ENCODE assay signal across 12 mouse cellular contexts in the genomic region with DNA sequence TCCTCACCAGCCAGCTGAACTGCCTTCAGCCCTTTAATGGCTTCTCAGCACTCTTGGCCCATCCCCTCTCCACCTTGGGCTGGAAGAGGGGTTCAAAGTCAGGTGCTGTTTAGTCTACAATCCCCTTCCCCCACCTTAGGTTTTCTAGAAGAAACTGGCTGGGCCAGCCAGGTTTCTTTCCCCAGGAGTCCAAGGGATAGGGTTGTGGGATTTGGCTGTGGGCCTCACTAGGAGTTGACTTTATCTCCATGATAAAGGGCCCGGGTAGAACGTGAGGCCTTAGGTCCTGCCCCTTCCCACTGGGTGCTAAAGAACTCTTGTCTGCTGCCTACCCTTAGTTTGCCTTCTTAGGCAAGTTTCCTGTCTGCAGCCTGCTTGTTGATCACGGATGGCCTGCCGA.
"Had no signal": no experiment of that assay in that cellular context is flagged by ENCODE, and none has a peak within 500 bp of the region (broad histone marks: within the 10 kb centered on the region; RNA-seq: fewer than 3 reads in every experiment).

No protein-coding gene starts in this region.

- H3K27me3 ChIP-seq: midbrain, embryonic 13.5 days had no signal

- DNase-seq: kidney, adult 8-10 months; kidney, postnatal 25 days; layer of hippocampus, postnatal 36 days; liver; lung, adult 18-20 months; lung, postnatal 36 days; right cerebral cortex, postnatal 14 days; thymus, adult 2 months; thymus, postnatal 25 days had no signal

- H3K4me2 ChIP-seq: midbrain, embryonic 13.5 days had no signal

- H3K4me3 ChIP-seq: midbrain, embryonic 13.5 days had no signal

- H3K9ac ChIP-seq: liver, embryonic 14.5 days; midbrain, embryonic 13.5 days had no signal

- H3K36me3 ChIP-seq: midbrain, embryonic 13.5 days had no signal

- H3K9me3 ChIP-seq: midbrain, embryonic 13.5 days had no signal

- ATAC-seq: intestine, postnatal 0 days; midbrain, embryonic 13.5 days had no signal

- H3K27ac ChIP-seq: liver, embryonic 14.5 days; midbrain, embryonic 13.5 days had no signal

- H3K4me1 ChIP-seq: midbrain, embryonic 13.5 days had no signal
